Mouse (Mus musculus) lung, embryonic 16.5 days (tissue): ENCODE results near the gene Gins2. TPM values are rescaled to one million over a fixed set of nuclear protein-coding genes. Genes with fewer than 3 reads are reported as not detected.

ENCODE experiments used
- ATAC-seq: fragments of 200-750 bp; cut with Nextera tagmentation; 2 replicates; pipeline ENCODE4 v1.8.0; 2017; ENCODE audit warnings: low read depth, mild to moderate bottlenecking, moderate library complexity
- H3K27ac ChIP-seq: fragments of 300-500 bp; sonication (generic); 2 replicates; pipeline ENCODE4 v1.5.1; 2014; ENCODE audit warnings: mild to moderate bottlenecking, control low read depth, low read length
- H3K27me3 ChIP-seq: fragments of 300-500 bp; sonication (generic); 2 replicates; pipeline ENCODE4 v1.6.1; 2014; ENCODE audit warnings: low read depth, low read length, mixed read lengths; ENCODE audit not compliant: control insufficient read depth, insufficient read depth
- H3K36me3 ChIP-seq: fragments of 300-500 bp; sonication (generic); 2 replicates; pipeline ENCODE4 v1.6.1; 2014; ENCODE audit warnings: low read length; ENCODE audit not compliant: control insufficient read depth, insufficient read depth
- H3K4me1 ChIP-seq: fragments of 300-500 bp; sonication (generic); replicated peaks from 2 replicates; pipeline ENCODE4 v1.6.1; 2014; ENCODE audit warnings: low read length, mixed read lengths; ENCODE audit not compliant: control insufficient read depth, insufficient read depth
- H3K4me2 ChIP-seq: fragments of 300-500 bp; sonication (generic); 2 replicates; pipeline ENCODE4 v1.6.1; 2014; ENCODE audit warnings: low read depth, low read length, control low read depth
- H3K4me3 ChIP-seq: fragments of 300-500 bp; sonication (generic); 2 replicates; pipeline ENCODE4 v1.5.1; 2014; ENCODE audit warnings: mild to moderate bottlenecking, low read length, control low read depth
- H3K9ac ChIP-seq: fragments of 300-500 bp; sonication (generic); 2 replicates; pipeline ENCODE4 v1.6.1; 2014; ENCODE audit warnings: low read length, control low read depth
- H3K9me3 ChIP-seq: fragments of 300-500 bp; sonication (generic); 2 replicates; pipeline ENCODE4 v1.6.1; 2016; ENCODE audit warnings: low read length; ENCODE audit not compliant: control insufficient read depth
- WGBS: fragments of 180-500 bp; shearing (Covaris S2); extraction: QIAGEN DNeasy Blood & Tissue Kit; methylation state at CpG from one replicate; pipeline ENCODE4 v1.1.7; 2014; 5-methylcytosine and 5-hydroxymethylcytosine counted together
- polyA plus RNA-seq: library from polyadenylated mRNA; unstranded; fragments of >200 nt; fragmentation: Nextera tagmentation; extraction: Ambion mirVana; gene quantifications from 2 replicates; pipeline ENCODE4 v1.2.1, GENCODE M21; 2015

Gins2 gene
- polyA plus RNA-seq, 1 experiment from 2014 or later: 99.5 TPM

DNA sequence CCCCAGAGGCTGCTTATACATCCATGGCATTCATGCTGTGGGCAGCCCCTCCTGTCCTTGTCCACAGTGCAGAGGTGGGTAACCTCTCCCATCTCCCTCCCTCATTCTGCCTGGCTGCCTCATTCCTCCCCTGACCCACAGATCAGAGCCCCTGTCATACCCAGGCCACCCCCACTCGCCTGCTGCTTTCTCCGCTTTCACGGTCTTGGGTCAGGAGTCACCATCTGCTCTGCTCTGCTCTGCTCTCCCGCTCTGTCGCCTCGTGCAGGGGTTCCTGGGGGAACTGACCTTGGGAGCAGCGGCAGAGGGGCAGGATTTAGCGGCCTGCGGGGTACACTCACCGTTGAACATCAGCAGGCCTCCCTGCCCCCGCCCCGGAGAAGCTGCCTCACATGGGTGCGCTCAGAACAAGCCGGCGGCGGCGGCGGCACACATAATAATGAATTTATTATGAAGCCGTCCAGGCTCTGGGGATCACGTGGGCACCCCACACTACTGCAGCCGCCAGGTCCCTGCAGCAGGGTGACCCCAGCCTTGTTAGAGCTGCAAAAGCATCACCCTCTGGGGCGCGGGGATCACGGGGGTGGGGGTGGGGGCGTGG lies 39.7 kb downstream of the Gins2 start:
- no peaks in the 10 kb centered on the region for H3K9me3 ChIP-seq
- H3K4me3 ChIP-seq: no peak overlapping the region
- 23% methylated on average over 23 of the region's 25 CpGs for WGBS
- no peaks in the 10 kb centered on the region for H3K27me3 ChIP-seq
- ATAC-seq: peak; percentile 32; the same call in 1 of the 2 replicates
- no peak overlapping the region for H3K27ac ChIP-seq
- H3K4me2 ChIP-seq: peak overlapping the region; percentile 33
- H3K4me1 ChIP-seq: peaks cover 43% of the 10 kb centered on the region
- peaks cover 6% of the 10 kb centered on the region; the same call in 1 of the 2 replicates for H3K36me3 ChIP-seq
- H3K9ac ChIP-seq: 0 out of 2 replicates have a peak overlapping the region, but pooled peaks have one; percentile 2

DNA sequence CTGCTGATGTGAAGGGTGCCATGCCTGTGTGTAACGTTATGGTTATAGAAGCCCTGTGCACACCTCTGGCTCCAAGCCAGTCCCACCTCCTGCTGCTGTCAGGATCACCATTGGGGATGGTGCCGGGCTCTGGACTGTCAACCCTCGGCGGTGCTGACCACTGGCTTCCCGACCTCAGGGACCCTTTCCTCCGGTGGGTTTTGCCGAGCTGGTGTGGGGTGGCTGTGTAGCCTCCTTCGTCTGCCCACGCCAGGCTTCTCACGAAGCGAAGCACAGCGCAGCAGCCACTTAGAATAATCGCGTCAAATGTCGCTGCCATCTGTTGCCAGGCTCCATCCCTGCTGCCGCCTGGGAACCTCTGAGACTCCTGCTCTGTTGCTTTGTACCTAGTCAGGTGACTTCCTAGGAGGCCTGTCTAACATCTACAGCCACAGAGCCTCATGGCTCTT lies 40.8 kb downstream of the Gins2 start:
- 51% methylated on average over 16 of the region's 16 CpGs for WGBS
- no peak for ATAC-seq
- Histone ChIP-seq H3K27me3 (no peaks in the 10 kb centered on the region), H3K27ac (no peak overlapping the region), H3K36me3 (no peaks in the 10 kb centered on the region), H3K4me1 (peaks cover 47% of the 10 kb centered on the region), H3K4me3 (no peak overlapping the region), H3K9ac (no peak overlapping the region), H3K4me2 (no peak overlapping the region), H3K9me3 (no peaks in the 10 kb centered on the region)

DNA sequence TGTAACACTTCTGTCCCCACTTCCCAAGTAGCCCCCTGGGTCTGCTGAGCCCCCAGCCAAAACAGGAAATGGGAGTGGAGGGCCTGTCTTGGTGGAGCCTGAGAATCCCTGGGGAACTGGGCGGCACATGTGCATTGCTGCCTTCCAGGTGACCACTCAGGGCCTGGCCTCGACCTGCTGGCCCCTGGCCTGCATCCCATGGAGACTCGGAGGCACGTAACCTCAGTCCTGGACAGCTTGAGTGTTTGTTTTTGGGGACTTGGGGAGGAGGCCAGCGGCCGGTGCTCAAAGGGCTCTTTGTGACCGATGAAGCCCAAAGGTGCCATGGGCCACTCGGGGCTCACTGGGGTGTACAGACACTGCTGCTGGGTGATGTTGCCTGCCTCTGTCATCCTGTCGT lies 41.5 kb downstream of the Gins2 start:
- no peak for ATAC-seq
- WGBS: 58% methylated on average over 9 of the region's 9 CpGs
- peaks cover 55% of the 10 kb centered on the region for H3K4me1 ChIP-seq
- no peaks in the 10 kb centered on the region for H3K27me3 ChIP-seq
- no peak overlapping the region for H3K4me3 ChIP-seq
- no peaks in the 10 kb centered on the region for H3K9me3 ChIP-seq
- H3K27ac ChIP-seq: no peak overlapping the region
- no peaks in the 10 kb centered on the region for H3K36me3 ChIP-seq
- H3K4me2 ChIP-seq: no peak overlapping the region
- no peak overlapping the region for H3K9ac ChIP-seq

DNA sequence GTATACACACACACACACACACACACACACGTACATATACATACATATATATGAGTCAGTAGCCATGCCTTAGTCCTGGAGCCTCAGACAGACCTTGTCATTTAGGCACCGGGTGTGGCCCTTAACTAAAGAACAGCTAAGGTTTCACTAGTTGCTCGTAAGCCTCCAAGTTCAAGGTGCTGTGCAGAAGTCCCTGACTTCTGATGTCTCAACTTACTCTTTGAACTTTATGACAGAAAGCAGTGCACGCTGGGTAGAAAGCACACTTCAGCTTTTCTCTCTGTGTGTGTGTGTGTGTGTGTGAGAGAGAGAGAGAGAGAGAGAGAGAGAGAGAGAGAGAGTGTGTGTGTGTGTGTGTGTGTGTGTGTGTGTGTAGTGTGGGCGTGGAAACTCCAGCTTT lies 44.9 kb downstream of the Gins2 start:
- peaks cover 54% of the 10 kb centered on the region for H3K4me1 ChIP-seq
- H3K27ac ChIP-seq: no peak overlapping the region
- H3K4me2 ChIP-seq: no peak overlapping the region
- H3K36me3 ChIP-seq: no peaks in the 10 kb centered on the region
- H3K9ac ChIP-seq: no peak overlapping the region
- no peak overlapping the region for H3K4me3 ChIP-seq
- no peak for ATAC-seq
- H3K9me3 ChIP-seq: no peaks in the 10 kb centered on the region
- no peaks in the 10 kb centered on the region for H3K27me3 ChIP-seq
- 82% methylated on average over 5 of the region's 5 CpGs for WGBS

DNA sequence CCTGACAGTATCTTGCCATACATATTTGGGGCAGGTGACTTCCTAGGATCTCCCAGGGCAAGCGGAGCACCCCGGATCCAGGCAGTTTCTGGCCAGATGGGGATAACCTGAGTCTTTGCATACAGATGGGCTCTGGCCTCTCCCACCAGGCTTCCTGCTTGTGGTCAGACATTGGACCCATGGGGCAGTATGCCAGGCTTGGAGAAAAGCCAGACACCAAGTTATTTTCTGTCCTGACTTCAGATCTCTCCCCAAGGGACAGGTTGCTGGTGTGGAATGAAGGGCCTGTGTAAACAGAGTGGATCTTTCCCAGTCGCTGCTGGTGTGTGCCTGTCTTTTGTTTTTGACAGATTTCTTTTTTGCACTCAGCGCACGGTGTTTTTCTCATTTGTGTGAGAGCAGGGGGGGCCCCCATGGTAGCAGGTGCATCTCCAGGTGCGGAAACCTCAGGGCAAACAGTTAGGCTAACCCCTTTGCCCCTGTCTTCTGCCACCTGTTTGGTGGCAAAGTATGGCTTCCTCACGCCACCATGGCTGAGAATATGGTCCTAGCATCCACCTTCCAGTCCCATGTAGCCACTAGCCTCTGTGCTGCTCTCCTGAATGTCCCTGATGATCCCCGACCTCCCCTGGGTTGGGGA lies 45.6 kb downstream of the Gins2 start:
- Histone ChIP-seq H3K9me3 (no peaks in the 10 kb centered on the region), H3K36me3 (no peaks in the 10 kb centered on the region), H3K9ac (no peak overlapping the region), H3K27ac (no peak overlapping the region), H3K4me3 (no peak overlapping the region), H3K27me3 (no peaks in the 10 kb centered on the region), H3K4me2 (no peak overlapping the region), H3K4me1 (peaks cover 57% of the 10 kb centered on the region)
- WGBS: 56% methylated on average over 8 of the region's 8 CpGs
- ATAC-seq: no peak

DNA sequence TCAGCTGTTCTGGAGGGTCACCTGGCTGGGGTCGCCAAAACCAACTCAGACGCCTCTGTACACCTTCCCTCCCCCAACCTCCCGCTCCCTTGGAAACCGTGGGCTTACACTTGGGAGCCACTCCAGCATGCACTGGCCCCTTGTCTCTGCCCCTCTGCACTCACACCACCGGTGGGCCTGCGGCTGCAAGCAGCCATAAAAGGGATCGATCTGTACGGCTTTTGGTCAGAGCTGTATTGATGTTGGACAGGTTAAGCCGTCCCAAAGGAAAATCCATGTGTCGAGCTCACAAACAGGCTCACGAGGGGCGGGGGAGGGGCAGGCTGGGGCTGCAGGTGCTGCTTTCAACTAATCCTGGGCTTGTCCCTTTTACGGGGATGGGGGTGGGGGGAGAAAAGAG lies 46.1 kb downstream of the Gins2 start:
- Histone ChIP-seq H3K36me3 (no peaks in the 10 kb centered on the region), H3K27ac (no peak overlapping the region), H3K4me3 (no peak overlapping the region), H3K4me2 (no peak overlapping the region), H3K9ac (no peak overlapping the region; the same call in 1 of the 2 replicates), H3K27me3 (no peaks in the 10 kb centered on the region), H3K4me1 (peaks cover 57% of the 10 kb centered on the region), H3K9me3 (no peaks in the 10 kb centered on the region)
- no peak for ATAC-seq
- WGBS: 37% methylated on average over 13 of the region's 13 CpGs

DNA sequence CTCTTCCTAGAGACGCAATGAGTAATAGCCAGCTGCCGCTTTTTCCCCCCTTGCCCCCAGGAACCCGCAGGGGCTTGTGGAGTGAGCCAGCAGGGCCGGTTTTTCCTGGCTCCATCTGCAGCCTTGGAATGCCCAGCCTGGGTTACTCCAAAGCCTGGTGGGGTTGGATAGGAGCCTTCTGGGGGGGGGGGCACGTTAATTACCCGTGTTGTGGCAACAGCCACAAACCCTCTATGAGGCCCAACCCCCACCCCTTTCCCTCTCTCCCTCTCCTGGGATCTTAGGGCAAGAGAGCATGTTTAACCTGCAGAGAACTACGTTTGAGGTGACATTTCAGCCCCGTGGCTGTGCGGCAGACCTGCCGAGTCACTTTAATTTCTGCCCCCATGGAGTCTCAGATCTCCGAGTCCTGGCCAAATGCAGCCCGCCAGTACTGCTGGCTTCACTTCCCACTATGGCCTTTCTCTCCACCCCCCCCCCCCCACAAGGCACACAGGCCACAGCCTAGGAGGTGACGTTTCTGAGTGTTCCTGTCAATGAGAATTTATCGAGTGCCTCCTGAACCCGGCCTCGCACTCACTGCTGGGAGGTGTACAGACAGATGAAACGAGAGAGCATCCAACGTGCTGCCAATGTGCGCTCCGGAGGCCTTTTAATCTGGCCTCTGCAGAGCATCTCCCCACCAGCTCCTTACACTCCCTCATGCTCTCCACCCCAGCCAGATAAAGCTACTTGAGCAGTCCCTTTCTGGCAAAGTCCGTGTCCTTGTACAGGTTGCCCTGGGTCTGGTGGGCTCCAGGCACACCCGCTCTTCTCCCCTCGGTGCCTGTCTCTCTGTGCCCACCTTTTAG lies 49.1 kb downstream of the Gins2 start:
- peak overlapping the region; percentile 66; the same call in 1 of the 2 replicates for H3K4me3 ChIP-seq
- H3K27me3 ChIP-seq: no peaks in the 10 kb centered on the region
- H3K27ac ChIP-seq: peak overlapping the region; percentile 96
- no peaks in the 10 kb centered on the region for H3K9me3 ChIP-seq
- 37% methylated on average over 23 of the region's 23 CpGs for WGBS
- no peak for ATAC-seq
- H3K4me1 ChIP-seq: peaks cover 61% of the 10 kb centered on the region
- peak overlapping the region; percentile 99 for H3K4me2 ChIP-seq
- peak overlapping the region; percentile 71 for H3K9ac ChIP-seq
- H3K36me3 ChIP-seq: no peaks in the 10 kb centered on the region

DNA sequence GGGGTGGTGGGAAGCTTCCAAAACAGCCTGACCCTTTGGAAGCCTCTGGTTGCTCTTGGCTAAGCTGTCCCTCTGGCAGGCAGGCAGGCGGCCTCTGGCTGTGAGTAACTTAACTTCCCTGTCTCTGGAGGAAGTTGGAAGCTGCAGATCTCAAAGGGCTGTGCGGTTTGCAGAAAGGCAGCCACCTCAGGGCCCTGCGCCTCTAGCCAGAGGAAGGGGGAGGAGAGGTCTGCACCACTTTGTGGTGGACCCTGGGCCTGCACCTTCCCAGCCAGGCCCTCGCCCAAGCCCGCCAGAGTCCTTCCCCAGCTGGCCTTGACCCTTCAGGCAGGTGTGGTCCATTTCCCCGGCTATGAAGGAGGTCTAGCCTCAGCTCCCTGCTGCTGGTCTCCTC lies 49.7 kb downstream of the Gins2 start:
- Histone ChIP-seq H3K36me3 (no peaks in the 10 kb centered on the region), H3K9me3 (no peaks in the 10 kb centered on the region), H3K9ac (peak overlapping the region; percentile 71), H3K27ac (peak overlapping the region; percentile 96), H3K4me2 (peak overlapping the region; percentile 99), H3K27me3 (no peaks in the 10 kb centered on the region), H3K4me1 (peaks cover 67% of the 10 kb centered on the region), H3K4me3 (peak overlapping the region; percentile 66)
- 49% methylated on average over 6 of the region's 6 CpGs for WGBS
- no peak for ATAC-seq
